Mouse (Mus musculus): ENCODE measurements around the gene Rpl18a. TPM values are rescaled to one million over a fixed set of nuclear protein-coding genes. Genes with fewer than 3 reads are reported as not detected.

Rpl18a gene
- polyA plus RNA-seq, 1 experiment from 2014 or later, result 2,480 TPM

DNA sequence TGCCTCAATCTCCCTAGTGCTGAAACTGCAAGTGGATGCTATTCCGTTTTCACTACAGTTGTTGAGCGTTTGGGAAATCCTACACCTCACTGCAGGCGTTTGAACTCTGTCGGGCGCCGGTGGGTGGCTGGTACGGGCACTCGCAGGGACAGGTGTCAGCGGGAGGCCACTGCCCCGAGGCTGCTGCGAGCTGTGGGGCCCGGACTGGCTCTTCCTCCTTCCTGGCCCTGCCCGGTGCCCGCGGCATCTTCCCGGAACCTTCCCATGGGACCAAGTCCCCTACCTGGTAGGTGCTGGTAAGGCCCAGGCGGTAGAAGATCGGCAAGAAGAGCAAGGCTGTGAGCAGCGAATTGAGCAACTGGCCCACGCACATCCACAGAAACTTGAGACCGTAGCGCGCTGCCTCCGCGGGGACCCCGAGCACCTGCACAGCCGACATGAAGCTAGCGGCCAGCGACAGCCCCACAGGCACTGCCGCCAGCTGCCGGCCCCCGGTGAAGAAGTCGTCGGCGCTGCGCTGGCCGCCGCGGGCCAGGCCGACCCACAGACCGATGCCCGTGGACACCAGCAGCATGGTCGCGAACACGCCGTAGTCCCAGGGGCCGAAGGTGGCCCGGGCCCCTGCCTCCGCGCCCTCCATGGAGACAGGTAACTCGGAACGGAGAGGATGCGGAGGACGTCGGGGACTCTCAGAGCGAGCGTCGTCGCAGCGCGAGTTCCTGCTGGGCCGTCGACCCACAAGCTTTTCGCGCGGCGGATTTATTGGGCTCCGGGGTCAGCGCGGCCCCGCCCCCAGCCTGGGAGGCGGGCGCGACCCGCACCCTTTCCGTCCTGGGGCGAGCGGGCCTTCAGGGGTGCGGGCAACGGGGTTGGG is 5.0 kb downstream of the Rpl18a start, which contains the start of gene Slc5a5:
Gene Slc5a5 (minus strand): TSS at position 736 of the 874 bp plus-strand sequence.
- H3K27ac ChIP-seq (ENCODE audit: low read length), result no peak within 1 kb of the TSS
- H3K4me3 ChIP-seq (replicated peaks; ENCODE audit: low read length), result no peak within 1 kb of the TSS
- 5% methylated on average over 80 of the region's 80 CpGs for WGBS
- peaks cover 19% of the 10 kb centered on the region for H3K36me3 ChIP-seq (ENCODE audit: control insufficient read depth, insufficient read depth)
- H3K27me3 ChIP-seq (replicated peaks; ENCODE audit: control insufficient read depth, insufficient read depth, low read length), result peaks cover 30% of the 10 kb centered on the region
- peaks cover 18% of the 10 kb centered on the region for H3K4me1 ChIP-seq (replicated peaks; ENCODE audit: control insufficient read depth, insufficient read depth, low read length)
- peak within 1 kb of the TSS; percentile 38 for H3K9ac ChIP-seq (replicated peaks; ENCODE audit: low read depth, low read length)
- no peak for ATAC-seq
- H3K4me2 ChIP-seq (ENCODE audit: low read length), result peak within 1 kb of the TSS; percentile 21; the same call in 1 of the 2 replicates
- no peaks in the 10 kb centered on the region for H3K9me3 ChIP-seq (ENCODE audit: control insufficient read depth, low read length)

DNA sequence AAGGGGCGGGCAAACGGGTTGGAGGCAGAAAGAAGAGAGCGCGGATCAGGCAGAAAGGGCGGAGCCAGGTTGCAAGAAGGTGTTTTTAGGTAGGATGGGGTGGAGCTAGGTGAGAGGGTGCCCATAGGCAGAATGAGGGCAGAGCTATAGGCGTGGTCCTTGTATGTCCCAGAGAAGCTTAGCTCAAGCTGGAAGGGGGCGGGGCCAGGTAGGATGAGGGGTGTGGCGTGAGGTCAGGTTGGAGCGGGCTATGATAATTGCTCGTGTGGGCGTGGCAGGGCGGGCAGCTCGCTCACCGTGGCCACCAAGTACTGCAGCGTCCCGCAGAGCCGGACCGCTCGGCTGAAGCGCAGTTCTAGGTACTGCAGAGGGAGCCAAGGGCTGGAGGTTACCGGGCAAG is 5.9 kb downstream of the Rpl18a start:
- no peak overlapping the region for H3K27ac ChIP-seq (ENCODE audit: low read length)
- H3K4me3 ChIP-seq (replicated peaks; ENCODE audit: low read length), result no peak overlapping the region
- no peak for ATAC-seq
- WGBS, result 14% methylated on average over 16 of the region's 21 CpGs
- H3K4me1 ChIP-seq (replicated peaks; ENCODE audit: control insufficient read depth, insufficient read depth, low read length), result peaks cover 15% of the 10 kb centered on the region
- no peak overlapping the region for H3K9ac ChIP-seq (replicated peaks; ENCODE audit: low read depth, low read length)
- no peak overlapping the region for H3K4me2 ChIP-seq (ENCODE audit: low read length)
- H3K9me3 ChIP-seq (ENCODE audit: control insufficient read depth, low read length), result no peaks in the 10 kb centered on the region
- peaks cover 19% of the 10 kb centered on the region for H3K36me3 ChIP-seq (ENCODE audit: control insufficient read depth, insufficient read depth)
- peaks cover 30% of the 10 kb centered on the region for H3K27me3 ChIP-seq (replicated peaks; ENCODE audit: control insufficient read depth, insufficient read depth, low read length)

GRCm38 (mm10) chr8:70890656-70891055 is 6.6 kb downstream of the Rpl18a start:
- Histone ChIP-seq H3K4me2 (ENCODE audit: low read length) (no peak overlapping the region), H3K27me3 (replicated peaks; ENCODE audit: control insufficient read depth, insufficient read depth, low read length) (peaks cover 30% of the 10 kb centered on the region), H3K27ac (ENCODE audit: low read length) (no peak overlapping the region), H3K9me3 (ENCODE audit: control insufficient read depth, low read length) (no peaks in the 10 kb centered on the region), H3K4me1 (replicated peaks; ENCODE audit: control insufficient read depth, insufficient read depth, low read length) (peaks cover 9% of the 10 kb centered on the region), H3K4me3 (replicated peaks; ENCODE audit: low read length) (no peak overlapping the region), H3K9ac (replicated peaks; ENCODE audit: low read depth, low read length) (no peak overlapping the region), H3K36me3 (ENCODE audit: control insufficient read depth, insufficient read depth) (peaks cover 18% of the 10 kb centered on the region)
- no peak for ATAC-seq
- 93% methylated on average over 5 of the region's 5 CpGs for WGBS

DNA sequence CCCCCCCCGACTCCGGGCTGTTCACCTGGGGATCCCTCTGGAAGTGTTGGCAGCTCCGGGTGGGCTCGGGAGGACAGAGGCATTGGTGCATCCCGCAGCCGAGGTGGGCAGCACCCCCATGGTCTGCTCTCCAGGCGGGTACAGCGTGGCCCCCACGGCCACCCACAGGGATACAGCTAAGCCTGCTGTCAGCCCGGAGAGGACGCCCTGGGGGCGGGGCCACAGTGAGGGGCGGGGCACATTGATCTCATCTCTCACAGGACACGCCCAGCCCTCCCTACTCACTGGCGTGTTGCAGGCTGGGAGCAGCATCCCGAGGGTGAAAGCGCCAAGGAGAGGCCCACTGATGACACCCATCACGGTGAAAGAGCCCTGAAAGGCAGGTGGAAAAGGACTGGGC is 9.5 kb downstream of the Rpl18a start:
- Histone ChIP-seq H3K9ac (replicated peaks; ENCODE audit: low read depth, low read length) (no peak overlapping the region), H3K9me3 (ENCODE audit: control insufficient read depth, low read length) (no peaks in the 10 kb centered on the region), H3K4me2 (ENCODE audit: low read length) (peak overlapping the region; percentile 20; the same call in 1 of the 2 replicates), H3K4me3 (replicated peaks; ENCODE audit: low read length) (no peak overlapping the region), H3K4me1 (replicated peaks; ENCODE audit: control insufficient read depth, insufficient read depth, low read length) (peaks cover 5% of the 10 kb centered on the region; the same call in 1 of the 2 replicates), H3K36me3 (ENCODE audit: control insufficient read depth, insufficient read depth) (no peaks in the 10 kb centered on the region), H3K27me3 (replicated peaks; ENCODE audit: control insufficient read depth, insufficient read depth, low read length) (peaks cover 21% of the 10 kb centered on the region), H3K27ac (ENCODE audit: low read length) (no peak overlapping the region)
- ATAC-seq, result peak; percentile 22; the same call in 1 of the 2 replicates
- WGBS, result 3% methylated on average over 15 of the region's 18 CpGs

DNA sequence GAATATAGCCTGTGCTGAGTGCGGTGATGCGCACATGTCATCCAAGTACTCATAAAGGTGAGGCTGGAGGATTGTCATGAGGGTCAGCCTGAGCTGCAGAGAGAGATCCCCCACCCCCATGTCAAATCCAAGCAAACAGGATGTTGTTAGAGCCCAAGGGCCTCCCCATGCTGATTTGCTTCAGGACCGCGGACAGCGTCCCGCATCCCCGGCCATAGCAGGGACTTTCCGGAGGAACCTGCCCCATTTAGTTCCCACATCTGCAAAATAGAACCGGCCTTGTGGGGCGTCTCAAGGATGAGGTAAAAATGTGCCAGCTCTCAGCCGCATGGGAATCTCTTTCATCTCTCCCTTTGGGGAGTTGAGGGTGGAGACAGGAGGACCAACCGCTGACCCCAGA is 11.6 kb downstream of the Rpl18a start:
- Histone ChIP-seq H3K36me3 (ENCODE audit: control insufficient read depth, insufficient read depth) (no peaks in the 10 kb centered on the region), H3K9me3 (ENCODE audit: control insufficient read depth, low read length) (no peaks in the 10 kb centered on the region), H3K4me1 (replicated peaks; ENCODE audit: control insufficient read depth, insufficient read depth, low read length) (no peaks in the 10 kb centered on the region), H3K4me3 (replicated peaks; ENCODE audit: low read length) (no peak overlapping the region), H3K27ac (ENCODE audit: low read length) (no peak overlapping the region), H3K4me2 (ENCODE audit: low read length) (no peak overlapping the region), H3K27me3 (replicated peaks; ENCODE audit: control insufficient read depth, insufficient read depth, low read length) (peaks cover under 1% of the 10 kb centered on the region), H3K9ac (replicated peaks; ENCODE audit: low read depth, low read length) (no peak overlapping the region)
- WGBS, result 21% methylated on average over 12 of the region's 12 CpGs
- ATAC-seq, result no peak

DNA sequence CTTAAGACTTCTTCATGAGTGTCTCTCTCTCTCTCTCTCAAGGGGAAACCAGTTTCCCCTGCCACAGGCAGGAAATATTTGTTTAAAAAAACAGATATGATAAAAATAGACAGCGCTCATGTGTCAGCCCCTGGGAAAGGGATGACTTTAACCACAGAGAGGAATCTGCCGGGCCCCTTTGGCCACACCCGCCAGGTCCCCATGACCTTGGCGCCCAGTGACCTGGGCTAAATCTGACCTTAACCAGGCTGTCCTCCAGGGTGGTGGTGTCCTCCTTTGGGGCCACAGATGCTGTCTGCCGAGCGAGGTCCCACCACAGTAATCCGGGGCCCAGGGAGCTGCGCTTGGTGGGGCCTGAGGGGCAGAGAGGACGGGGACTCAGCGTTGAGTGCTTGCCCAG is 12.5 kb downstream of the Rpl18a start:
- H3K4me2 ChIP-seq (ENCODE audit: low read length), result no peak overlapping the region
- peaks cover 5% of the 10 kb centered on the region for H3K4me1 ChIP-seq (replicated peaks; ENCODE audit: control insufficient read depth, insufficient read depth, low read length)
- no peak overlapping the region for H3K9ac ChIP-seq (replicated peaks; ENCODE audit: low read depth, low read length)
- no peak for ATAC-seq
- 88% methylated on average over 10 of the region's 10 CpGs for WGBS
- no peak overlapping the region for H3K27ac ChIP-seq (ENCODE audit: low read length)
- no peaks in the 10 kb centered on the region for H3K27me3 ChIP-seq (replicated peaks; ENCODE audit: control insufficient read depth, insufficient read depth, low read length)
- no peaks in the 10 kb centered on the region for H3K9me3 ChIP-seq (ENCODE audit: control insufficient read depth, low read length)
- no peaks in the 10 kb centered on the region for H3K36me3 ChIP-seq (ENCODE audit: control insufficient read depth, insufficient read depth)
- H3K4me3 ChIP-seq (replicated peaks; ENCODE audit: low read length), result no peak overlapping the region

- no peak overlapping the region for H3K4me2 ChIP-seq (ENCODE audit: low read length)
- H3K4me3 ChIP-seq (replicated peaks; ENCODE audit: low read length), result no peak overlapping the region
- H3K9ac ChIP-seq (replicated peaks; ENCODE audit: low read depth, low read length), result no peak overlapping the region
- no peak for ATAC-seq
- WGBS, result 75% methylated on average over 4 of the region's 4 CpGs
- H3K27ac ChIP-seq (ENCODE audit: low read length), result no peak overlapping the region
- no peaks in the 10 kb centered on the region for H3K27me3 ChIP-seq (replicated peaks; ENCODE audit: control insufficient read depth, insufficient read depth, low read length)
- H3K9me3 ChIP-seq (ENCODE audit: control insufficient read depth, low read length), result no peaks in the 10 kb centered on the region
- peaks cover 5% of the 10 kb centered on the region for H3K4me1 ChIP-seq (replicated peaks; ENCODE audit: control insufficient read depth, insufficient read depth, low read length)
- no peaks in the 10 kb centered on the region for H3K36me3 ChIP-seq (ENCODE audit: control insufficient read depth, insufficient read depth)
Measured at GRCm38 (mm10) chr8:70884186-70884585, 13.0 kb downstream of the Rpl18a start.

- no peak overlapping the region for H3K4me2 ChIP-seq (ENCODE audit: low read length)
- no peaks in the 10 kb centered on the region for H3K9me3 ChIP-seq (ENCODE audit: control insufficient read depth, low read length)
- no peak overlapping the region for H3K4me3 ChIP-seq (replicated peaks; ENCODE audit: low read length)
- ATAC-seq, result no peak
- H3K4me1 ChIP-seq (replicated peaks; ENCODE audit: control insufficient read depth, insufficient read depth, low read length), result peaks cover 5% of the 10 kb centered on the region
- no peak overlapping the region for H3K27ac ChIP-seq (ENCODE audit: low read length)
- 33% methylated on average over 11 of the region's 11 CpGs for WGBS
- H3K36me3 ChIP-seq (ENCODE audit: control insufficient read depth, insufficient read depth), result no peaks in the 10 kb centered on the region
- no peaks in the 10 kb centered on the region for H3K27me3 ChIP-seq (replicated peaks; ENCODE audit: control insufficient read depth, insufficient read depth, low read length)
- H3K9ac ChIP-seq (replicated peaks; ENCODE audit: low read depth, low read length), result no peak overlapping the region
Measured at GRCm38 (mm10) chr8:70880546-70880945, 16.7 kb downstream of the Rpl18a start.

GRCm38 (mm10) chr8:70880126-70880525 is 17.1 kb downstream of the Rpl18a start:
- no peaks in the 10 kb centered on the region for H3K27me3 ChIP-seq (replicated peaks; ENCODE audit: control insufficient read depth, insufficient read depth, low read length)
- no peak overlapping the region for H3K4me2 ChIP-seq (ENCODE audit: low read length)
- no peaks in the 10 kb centered on the region for H3K9me3 ChIP-seq (ENCODE audit: control insufficient read depth, low read length)
- ATAC-seq, result 0 out of 2 replicates have a peak, but pooled peaks have one; percentile 39
- no peaks in the 10 kb centered on the region for H3K36me3 ChIP-seq (ENCODE audit: control insufficient read depth, insufficient read depth)
- WGBS, result 8% methylated on average over 4 of the region's 4 CpGs
- no peak overlapping the region for H3K9ac ChIP-seq (replicated peaks; ENCODE audit: low read depth, low read length)
- H3K27ac ChIP-seq (ENCODE audit: low read length), result no peak overlapping the region
- H3K4me1 ChIP-seq (replicated peaks; ENCODE audit: control insufficient read depth, insufficient read depth, low read length), result peaks cover 5% of the 10 kb centered on the region
- no peak overlapping the region for H3K4me3 ChIP-seq (replicated peaks; ENCODE audit: low read length)
